In the genomic region with DNA sequence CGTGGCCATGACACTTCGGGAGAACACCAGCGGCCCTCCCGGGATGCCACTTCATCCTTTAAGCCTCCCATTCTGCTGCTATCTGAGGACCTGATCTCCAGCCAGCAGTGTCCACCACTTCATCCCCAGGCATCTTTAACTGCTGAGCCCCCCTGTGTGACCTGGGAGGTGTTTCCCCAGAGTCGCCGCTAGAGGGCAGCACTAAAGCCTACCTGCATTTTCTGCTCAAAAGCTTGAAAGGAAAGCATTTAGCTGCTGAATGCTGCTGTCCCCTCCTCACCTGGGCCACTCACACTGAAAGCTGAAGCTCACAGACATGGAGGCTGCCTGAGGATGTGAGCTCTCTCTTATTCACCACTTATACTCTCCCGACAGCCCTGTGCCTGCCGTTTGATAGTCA, we compare ENCODE assay signal across 8 mouse cellular contexts. TPM values are rescaled to one million over a fixed set of nuclear protein-coding genes. Genes with fewer than 3 reads are reported as not detected.
A peak's percentile ranks its signal among the peaks of the same experiment; 100 is the strongest.
DNase-seq lines count a peak whose midpoint lies in the region; ATAC-seq and TF ChIP-seq lines count a peak whose summit lies in the region.
"Not testable (repeated sequence)": the region's sequence is repeated elsewhere in the genome, so short reads cannot be mapped to it uniquely, and the experiment has no call there.
"Had no signal": no experiment of that assay in that cellular context is flagged by ENCODE, and none has a peak within 500 bp of the region (broad histone marks: within the 10 kb centered on the region; RNA-seq: fewer than 3 reads in every experiment).

No protein-coding gene starts in this region.

- H3K9me3 ChIP-seq in forebrain, postnatal 0 days (ENCODE audit: low read length); hindbrain, embryonic 16.5 days (ENCODE audit: control insufficient read depth, low read length); midbrain, embryonic 10.5 days (replicated peaks): not testable (repeated sequence)

- not testable (repeated sequence) for H3K36me3 ChIP-seq in forebrain, postnatal 0 days (ENCODE audit: insufficient read depth); hindbrain, embryonic 16.5 days (ENCODE audit: control insufficient read depth, insufficient read depth, low read length); midbrain, embryonic 10.5 days

- not testable (repeated sequence) for ATAC-seq in Patski
- ATAC-seq in forebrain, postnatal 0 days: peak; percentile 62
- peak; percentile 56; the same call in 1 of the 2 replicates for ATAC-seq in hindbrain, embryonic 16.5 days

- CTCF ChIA-PET in Patski (lab: Charles Lee): interaction anchor here (1.3 kb wide), 1 partner anchor 8 kb away, joined by 3 read pairs; no protein-coding TSS in a partner anchor

- not testable (repeated sequence) for H3K4me1 ChIP-seq in forebrain, postnatal 0 days (ENCODE audit: insufficient read depth); hindbrain, embryonic 16.5 days (ENCODE audit: control insufficient read depth, insufficient read depth, low read depth, low read length); midbrain, embryonic 10.5 days

- not testable (repeated sequence) for DNase-seq in Patski (ENCODE audit: low read depth, low spot score)
- peak; percentile 5 for DNase-seq in cerebellum, adult 9-10 months
- DNase-seq in forebrain, postnatal 0 days: peak; percentile 65
- DNase-seq in left cerebral cortex, postnatal 10 days (ENCODE audit: extremely low spot score in 1 of 2, low spot score in 2 of 2): peak; percentile 3 to 32
- DNase-seq in midbrain, embryonic 10.5 days (ENCODE audit: low spot score): peak; percentile 64
- DNase-seq in right cerebral cortex, postnatal 14 days: peak; percentile 30

- intact Hi-C loops in left cerebral cortex, postnatal 10 days (cut with DNase I): not testable (repeated sequence)

- TF ChIP-seq CTCF in Patski (IDR thresholded peaks at IDR 0.05): peak; percentile 72
- peak; percentile 86 for TF ChIP-seq CTCF in forebrain, postnatal 0 days (IDR thresholded peaks at IDR 0.05; ENCODE audit: low read depth)

- not testable (repeated sequence) for H3K27ac ChIP-seq in forebrain, postnatal 0 days (ENCODE audit: low read depth, low read length); hindbrain, embryonic 16.5 days (ENCODE audit: low read depth, low read length); midbrain, embryonic 10.5 days (replicated peaks)

- not testable (repeated sequence) for H3K4me3 ChIP-seq in forebrain, postnatal 0 days (ENCODE audit: low read depth, low read length); hindbrain, embryonic 16.5 days (ENCODE audit: low read length); midbrain, embryonic 10.5 days

- not testable (repeated sequence) for H3K27me3 ChIP-seq in Patski; forebrain, postnatal 0 days (ENCODE audit: insufficient read depth, low read length); hindbrain, embryonic 16.5 days (replicated peaks; ENCODE audit: control insufficient read depth, insufficient read depth, low read length); midbrain, embryonic 10.5 days (ENCODE audit: low read depth, poor library complexity, severe bottlenecking)

- in situ Hi-C loops in Patski (cut with MboI; ENCODE audit: low pct_unique_long_range_greater_than_20kb): not testable (repeated sequence)

- H3K9ac ChIP-seq in forebrain, postnatal 0 days; hindbrain, embryonic 16.5 days (ENCODE audit: low read depth, low read length): not testable (repeated sequence)

- H3K4me2 ChIP-seq in forebrain, postnatal 0 days (ENCODE audit: low read depth): 0 out of 2 replicates have a peak overlapping the region, but pooled peaks have one; percentile 19
- peak overlapping the region; percentile 23; the same call in 1 of the 2 replicates for H3K4me2 ChIP-seq in hindbrain, embryonic 16.5 days (ENCODE audit: low read length)

- WGBS in forebrain, postnatal 0 days: 13% methylated on average over 8 of the region's 8 CpGs
- WGBS in hindbrain, embryonic 16.5 days: 11% methylated on average over 8 of the region's 8 CpGs
- WGBS in midbrain, embryonic 10.5 days: 18% methylated on average over 8 of the region's 8 CpGs

- POLR2A ChIA-PET in Patski (lab: Charles Lee): not testable (repeated sequence)

RNA-seq across cellular contexts. Expression of gene Omt2b, which starts 12.9 kb away (rescaled TPM):
- not detected for polyA plus RNA-seq in Patski (2021)
- total RNA-seq in forebrain, postnatal 0 days (2014; rRNA removed): not detected in 2 replicates
- not detected in 2 replicates for polyA plus RNA-seq in forebrain, postnatal 0 days (2015; fragmentation: Nextera tagmentation; extraction: Ambion mirVana)
- polyA plus RNA-seq in hindbrain, embryonic 16.5 days (2015; fragmentation: Nextera tagmentation; extraction: Ambion mirVana): not detected in 2 replicates
- total RNA-seq in left cerebral cortex, postnatal 10 days (2021): not detected
- polyA plus RNA-seq in midbrain, embryonic 10.5 days (2016; fragmentation: Nextera tagmentation; extraction: Ambion mirVana): not detected in 2 replicates
- polyA plus RNA-seq: inflammation-experienced regulatory T-cells, adult 6 months had no signal

RNA-seq across cellular contexts. Expression of gene Gsta2, which starts 15.3 kb away (rescaled TPM):
- 2.1 TPM for polyA plus RNA-seq in Patski (2021)
- not detected in 2 replicates for total RNA-seq in forebrain, postnatal 0 days (2014; rRNA removed)
- polyA plus RNA-seq in forebrain, postnatal 0 days (2015; fragmentation: Nextera tagmentation; extraction: Ambion mirVana): not detected in 2 replicates
- polyA plus RNA-seq in hindbrain, embryonic 16.5 days (2015; fragmentation: Nextera tagmentation; extraction: Ambion mirVana): not detected in 2 replicates
- not detected for total RNA-seq in left cerebral cortex, postnatal 10 days (2021)
- polyA plus RNA-seq in midbrain, embryonic 10.5 days (2016; fragmentation: Nextera tagmentation; extraction: Ambion mirVana): not detected in 2 replicates
- polyA plus RNA-seq: inflammation-experienced regulatory T-cells, adult 6 months had no signal

RNA-seq across cellular contexts. Expression of gene Omt2a, which starts 25.7 kb away (rescaled TPM):
- not detected for polyA plus RNA-seq in Patski (2021)
- total RNA-seq in forebrain, postnatal 0 days (2014; rRNA removed): not detected in 2 replicates
- polyA plus RNA-seq in forebrain, postnatal 0 days (2015; fragmentation: Nextera tagmentation; extraction: Ambion mirVana): not detected in 2 replicates
- polyA plus RNA-seq in hindbrain, embryonic 16.5 days (2015; fragmentation: Nextera tagmentation; extraction: Ambion mirVana): not detected in 2 replicates
- not detected for total RNA-seq in left cerebral cortex, postnatal 10 days (2021)
- not detected in 2 replicates for polyA plus RNA-seq in midbrain, embryonic 10.5 days (2016; fragmentation: Nextera tagmentation; extraction: Ambion mirVana)
- polyA plus RNA-seq: inflammation-experienced regulatory T-cells, adult 6 months had no signal

RNA-seq across cellular contexts. Expression of gene Dppa5a, which starts 27.7 kb away (rescaled TPM):
- not detected for polyA plus RNA-seq in Patski (2021)
- total RNA-seq in forebrain, postnatal 0 days (2014; rRNA removed): 2.2 and 3.3 TPM in 2 replicates
- polyA plus RNA-seq in forebrain, postnatal 0 days (2015; fragmentation: Nextera tagmentation; extraction: Ambion mirVana): 4.9 and 6.9 TPM in 2 replicates
- 4.5 and 6.4 TPM in 2 replicates for polyA plus RNA-seq in hindbrain, embryonic 16.5 days (2015; fragmentation: Nextera tagmentation; extraction: Ambion mirVana)
- 1 to 10 TPM in 1 of 2 experiments, under 1 TPM in 1; 0.60 to 1.3 TPM for total RNA-seq in left cerebral cortex, postnatal 10 days (2021)
- not detected in 2 replicates for polyA plus RNA-seq in midbrain, embryonic 10.5 days (2016; fragmentation: Nextera tagmentation; extraction: Ambion mirVana)
- polyA plus RNA-seq: inflammation-experienced regulatory T-cells, adult 6 months had no signal

RNA-seq across cellular contexts. Expression of gene Ooep, which starts 38.2 kb away (rescaled TPM):
- polyA plus RNA-seq in Patski (2021): not detected
- total RNA-seq in forebrain, postnatal 0 days (2014; rRNA removed): 3.5 and 5.1 TPM in 2 replicates
- 4.2 and 5.2 TPM in 2 replicates for polyA plus RNA-seq in forebrain, postnatal 0 days (2015; fragmentation: Nextera tagmentation; extraction: Ambion mirVana)
- polyA plus RNA-seq in hindbrain, embryonic 16.5 days (2015; fragmentation: Nextera tagmentation; extraction: Ambion mirVana): 4.8 TPM in 2 replicates
- total RNA-seq in left cerebral cortex, postnatal 10 days (2021): under 1 TPM; 0.30 to 0.32 TPM
- polyA plus RNA-seq in midbrain, embryonic 10.5 days (2016; fragmentation: Nextera tagmentation; extraction: Ambion mirVana): 0.83 and 1.0 TPM in 2 replicates
- polyA plus RNA-seq: inflammation-experienced regulatory T-cells, adult 6 months had no signal
